Mouse (Mus musculus) heart, embryonic 10.5 days (tissue): ENCODE measurements around the gene Smarcal1. TPM values are rescaled to one million over a fixed set of nuclear protein-coding genes. Genes with fewer than 3 reads are reported as not detected.

Source experiments
- DNase-seq: peaks from one replicate; pipeline ENCODE4 v3.0.0-alpha.2; 2017; ENCODE audit warnings: low spot score
- H3K27ac ChIP-seq: fragments of 300-500 bp; sonication (generic); 2 replicates; pipeline ENCODE4 v1.5.1; 2016; ENCODE audit warnings: mild to moderate bottlenecking
- H3K27me3 ChIP-seq: fragments of 300-500 bp; sonication (generic); 2 replicates; pipeline ENCODE4 v1.6.1; 2016; ENCODE audit warnings: mild to moderate bottlenecking; ENCODE audit not compliant: poor library complexity, insufficient read depth, severe bottlenecking
- H3K36me3 ChIP-seq: fragments of 300-500 bp; sonication (generic); 2 replicates; pipeline ENCODE4 v1.6.1; 2016; ENCODE audit warnings: mild to moderate bottlenecking, moderate library complexity
- H3K4me1 ChIP-seq: fragments of 300-500 bp; sonication (generic); 2 replicates; pipeline ENCODE4 v1.6.1; 2016; ENCODE audit warnings: mild to moderate bottlenecking
- H3K4me3 ChIP-seq: fragments of 300-500 bp; sonication (generic); 2 replicates; pipeline ENCODE4 v1.5.1; 2016; ENCODE audit warnings: mild to moderate bottlenecking, moderate library complexity
- H3K9me3 ChIP-seq: fragments of 300-500 bp; sonication (generic); 2 replicates; pipeline ENCODE4 v1.6.1; 2016; ENCODE audit warnings: mild to moderate bottlenecking, moderate library complexity
- WGBS: fragments of 180-500 bp; shearing (Covaris S2); methylation state at CpG from one replicate; pipeline ENCODE4 v1.1.7; 2016; 5-methylcytosine and 5-hydroxymethylcytosine counted together
- polyA plus RNA-seq: library from polyadenylated mRNA; unstranded; fragments of >200 nt; fragmentation: Nextera tagmentation; extraction: Ambion mirVana; gene quantifications from 2 replicates; pipeline ENCODE4 v1.2.1, GENCODE M21; 2016

The Smarcal1 gene
- polyA plus RNA-seq, 1 experiment from 2014 or later = 20.9 TPM

DNA sequence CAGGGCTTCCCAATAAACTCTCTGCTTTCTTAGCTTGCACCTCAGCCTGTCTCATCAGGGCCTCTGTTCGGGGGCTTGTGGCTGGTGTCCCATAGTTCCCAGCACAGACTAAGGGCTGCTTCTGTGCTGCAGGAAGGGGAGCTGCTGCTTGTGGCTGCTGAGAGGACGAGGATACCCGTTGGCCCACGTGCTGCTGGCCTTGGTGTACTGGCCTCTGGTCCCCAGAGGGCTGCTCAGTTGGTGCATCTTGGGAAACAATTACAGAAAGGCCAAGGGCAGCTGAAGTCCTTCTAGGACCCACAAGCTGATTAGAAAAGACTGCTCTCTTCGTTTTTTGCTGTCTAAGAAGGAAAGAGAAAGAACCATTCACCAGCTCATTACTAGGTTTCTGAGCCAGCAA lies 13.2 kb downstream of the Smarcal1 start:
- Histone ChIP-seq H3K36me3 (peaks cover 79% of the 10 kb centered on the region), H3K9me3 (no peaks in the 10 kb centered on the region), H3K27ac (no peak overlapping the region), H3K4me1 (peaks cover 16% of the 10 kb centered on the region), H3K4me3 (no peak overlapping the region), H3K27me3 (no peaks in the 10 kb centered on the region)
- DNase-seq = no peak
- 80% methylated on average over 5 of the region's 5 CpGs for WGBS

DNA sequence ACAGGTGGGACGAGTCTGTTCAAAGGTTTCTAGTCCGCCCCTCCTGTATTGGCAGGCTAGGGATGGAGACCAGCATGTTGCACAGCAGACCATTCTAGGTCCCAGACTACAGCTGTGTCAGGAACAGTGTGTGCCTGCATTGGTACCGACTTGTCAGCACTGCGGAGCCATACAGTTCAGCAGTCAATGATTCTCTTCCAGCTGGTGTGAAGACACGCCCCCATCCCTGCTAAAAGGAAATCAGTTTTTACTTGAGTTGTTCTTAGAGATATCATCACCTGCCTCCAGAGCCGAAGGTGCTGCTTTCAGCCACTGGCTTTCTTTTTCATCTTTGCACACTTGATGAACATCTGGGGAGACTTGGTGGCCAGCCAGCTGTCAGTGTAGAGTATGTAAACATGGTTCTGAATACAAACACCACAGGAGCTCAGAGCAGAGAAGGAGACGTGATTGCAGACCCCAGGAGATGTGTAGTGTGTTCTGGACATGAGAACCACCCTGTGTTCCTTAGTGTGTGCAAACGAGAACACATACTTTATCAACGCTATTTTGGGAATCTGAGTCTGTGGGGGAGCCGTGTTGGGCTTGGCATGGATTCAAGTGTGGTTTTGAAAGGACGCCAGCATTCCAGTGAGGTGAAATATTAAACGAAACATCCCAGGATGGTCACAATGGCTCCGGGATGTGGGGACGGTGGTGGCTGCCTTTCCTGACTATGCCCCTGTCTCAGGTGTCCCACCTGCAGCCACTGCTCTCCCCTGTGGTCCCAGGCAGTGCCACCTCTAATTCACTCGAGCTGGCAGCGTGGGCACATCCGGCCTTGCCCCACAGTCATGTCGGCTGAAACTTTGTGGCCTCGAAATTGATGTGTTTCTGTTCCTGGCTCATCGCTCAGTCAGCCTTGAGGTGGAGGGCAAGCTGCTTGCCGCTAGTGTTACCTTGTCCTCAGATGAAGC lies 16.4 kb downstream of the Smarcal1 start:
- Histone ChIP-seq H3K27ac (peak overlapping the region; percentile 11; the same call in 1 of the 2 replicates), H3K9me3 (no peaks in the 10 kb centered on the region), H3K36me3 (peaks cover 62% of the 10 kb centered on the region), H3K27me3 (no peaks in the 10 kb centered on the region), H3K4me1 (peaks cover 28% of the 10 kb centered on the region), H3K4me3 (no peak overlapping the region)
- WGBS = 68% methylated on average over 21 of the region's 21 CpGs
- DNase-seq = no peak

DNA sequence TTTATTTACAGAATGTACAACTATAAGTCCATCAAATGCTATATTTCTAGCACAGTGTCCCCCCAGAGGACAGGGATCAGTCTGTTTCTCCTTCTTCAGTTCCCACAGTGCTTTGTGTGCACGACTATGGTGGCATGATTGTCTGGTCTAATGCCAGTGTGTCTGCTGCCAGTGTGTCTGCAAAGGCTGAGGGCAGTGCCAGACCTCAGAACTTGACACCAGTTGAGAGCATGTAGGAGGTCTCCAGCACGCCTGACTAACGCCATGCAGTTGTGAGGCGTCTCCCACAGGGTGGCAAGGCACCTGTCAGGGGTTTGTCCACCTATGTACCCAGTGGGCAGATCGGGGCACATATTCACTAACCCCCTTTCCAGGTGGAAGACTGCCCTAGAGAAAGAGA lies 17.7 kb downstream of the Smarcal1 start:
- H3K27ac ChIP-seq = 0 out of 2 replicates have a peak overlapping the region, but pooled peaks have one; percentile 52

DNA sequence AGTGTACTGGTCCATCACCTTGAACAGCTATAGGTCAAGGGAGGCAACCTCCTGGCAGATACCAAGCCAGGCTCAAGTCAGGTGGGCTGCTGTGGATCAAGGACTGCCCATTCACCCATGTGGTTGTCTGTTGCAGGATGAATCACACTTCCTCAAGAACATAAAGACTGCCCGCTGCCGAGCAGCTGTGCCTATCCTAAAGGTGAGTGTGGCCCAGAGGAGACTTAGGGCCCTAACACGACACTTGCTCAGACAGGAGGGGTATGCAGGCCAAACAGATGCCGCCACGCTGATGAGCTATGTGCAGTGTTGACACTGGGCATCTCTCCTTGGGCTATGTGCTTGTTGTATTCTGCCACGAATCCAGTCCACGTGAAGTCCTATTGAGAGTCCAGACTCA lies 18.2 kb downstream of the Smarcal1 start:
- Histone ChIP-seq H3K9me3 (no peaks in the 10 kb centered on the region), H3K27me3 (no peaks in the 10 kb centered on the region), H3K4me1 (peaks cover 28% of the 10 kb centered on the region), H3K4me3 (no peak overlapping the region), H3K27ac (0 out of 2 replicates have a peak overlapping the region, but pooled peaks have one; percentile 52), H3K36me3 (peaks cover 60% of the 10 kb centered on the region)
- 82% methylated on average over 7 of the region's 7 CpGs for WGBS
- DNase-seq = no peak

More for the DNA sequence above, 17.7 kb downstream of the Smarcal1 start:
- Histone ChIP-seq H3K4me3 (no peak overlapping the region), H3K9me3 (no peaks in the 10 kb centered on the region), H3K4me1 (peaks cover 28% of the 10 kb centered on the region), H3K36me3 (peaks cover 61% of the 10 kb centered on the region), H3K27me3 (no peaks in the 10 kb centered on the region)
- WGBS = 97% methylated on average over 5 of the region's 5 CpGs
- DNase-seq = no peak

DNA sequence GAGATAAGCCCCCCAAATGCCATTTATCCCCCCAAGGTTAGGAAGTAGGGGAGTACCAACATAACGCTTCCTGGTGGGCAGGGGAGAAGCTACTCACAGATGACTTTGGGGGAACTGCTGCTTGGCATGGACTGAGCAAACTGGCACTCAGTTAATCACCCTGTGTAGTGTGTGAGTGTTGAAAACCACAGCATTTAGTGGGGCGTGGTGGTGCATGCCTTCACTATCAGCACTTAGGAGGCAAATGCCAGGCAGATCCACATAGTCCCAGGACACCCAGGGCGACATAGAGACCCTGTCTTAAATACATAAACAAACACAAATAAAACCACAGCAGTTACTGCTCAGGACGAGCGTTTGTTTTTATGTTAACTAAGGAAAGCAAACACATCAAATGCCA lies 19.1 kb downstream of the Smarcal1 start:
- H3K4me3 ChIP-seq = no peak overlapping the region
- WGBS = 50% methylated on average over 5 of the region's 5 CpGs
- H3K4me1 ChIP-seq = peaks cover 28% of the 10 kb centered on the region
- H3K27ac ChIP-seq = peak overlapping the region; percentile 52
- peaks cover 55% of the 10 kb centered on the region for H3K36me3 ChIP-seq
- DNase-seq = no peak
- no peaks in the 10 kb centered on the region for H3K9me3 ChIP-seq
- H3K27me3 ChIP-seq = no peaks in the 10 kb centered on the region

DNA sequence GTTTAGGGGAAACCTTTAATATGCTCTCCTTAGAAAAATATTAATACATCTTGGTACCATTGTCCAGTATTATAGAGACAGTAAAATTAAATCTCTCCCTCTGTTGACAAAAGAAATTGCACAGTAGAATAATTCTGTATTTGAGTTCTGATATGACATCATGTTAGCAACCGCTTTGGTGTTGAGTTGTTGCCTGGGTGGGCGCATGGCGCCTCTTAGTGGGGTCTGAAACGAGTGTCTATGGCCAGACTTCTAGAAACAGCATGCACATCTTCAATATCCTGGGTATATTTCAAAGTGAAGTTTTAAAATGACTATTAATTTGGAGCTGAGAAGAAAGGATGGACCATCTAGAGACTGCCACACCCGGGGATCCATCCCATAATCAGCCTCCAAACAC lies 19.8 kb downstream of the Smarcal1 start:
- Histone ChIP-seq H3K36me3 (peaks cover 49% of the 10 kb centered on the region), H3K4me3 (no peak overlapping the region)
- WGBS = 84% methylated on average over 5 of the region's 5 CpGs

DNA sequence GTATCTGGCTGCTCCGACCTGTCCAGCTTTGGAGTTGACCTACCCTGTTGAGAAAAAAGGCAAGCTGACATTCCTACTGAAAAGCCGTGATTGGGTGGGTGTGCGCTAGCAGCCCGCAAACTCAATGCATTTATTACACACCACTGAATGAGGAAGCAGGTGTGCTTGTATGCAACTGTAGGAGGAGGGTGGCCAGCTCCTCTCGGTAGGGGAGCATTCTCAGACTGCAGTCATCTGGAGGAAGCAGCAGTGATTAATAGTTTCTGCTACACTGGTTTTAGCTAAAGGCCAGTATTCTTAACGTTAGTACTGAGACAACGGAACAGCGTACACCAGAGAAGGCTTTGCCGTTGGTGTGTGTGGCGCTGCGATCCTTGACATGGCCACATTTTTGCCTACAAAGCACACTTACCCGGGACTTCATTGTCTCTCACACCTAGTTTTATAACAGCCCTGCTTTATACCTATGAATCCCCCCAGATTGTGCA lies 23.2 kb downstream of the Smarcal1 start:
- Histone ChIP-seq H3K27me3 (no peaks in the 10 kb centered on the region), H3K9me3 (no peaks in the 10 kb centered on the region), H3K4me1 (peaks cover 11% of the 10 kb centered on the region), H3K36me3 (peaks cover 40% of the 10 kb centered on the region), H3K27ac (no peak overlapping the region), H3K4me3 (no peak overlapping the region)
- DNase-seq = no peak
- 88% methylated on average over 12 of the region's 12 CpGs for WGBS

More for the DNA sequence above, 19.8 kb downstream of the Smarcal1 start:
- peaks cover 28% of the 10 kb centered on the region for H3K4me1 ChIP-seq
- no peak overlapping the region for H3K27ac ChIP-seq
- no peak for DNase-seq
- H3K27me3 ChIP-seq = no peaks in the 10 kb centered on the region
- H3K9me3 ChIP-seq = no peaks in the 10 kb centered on the region

DNA sequence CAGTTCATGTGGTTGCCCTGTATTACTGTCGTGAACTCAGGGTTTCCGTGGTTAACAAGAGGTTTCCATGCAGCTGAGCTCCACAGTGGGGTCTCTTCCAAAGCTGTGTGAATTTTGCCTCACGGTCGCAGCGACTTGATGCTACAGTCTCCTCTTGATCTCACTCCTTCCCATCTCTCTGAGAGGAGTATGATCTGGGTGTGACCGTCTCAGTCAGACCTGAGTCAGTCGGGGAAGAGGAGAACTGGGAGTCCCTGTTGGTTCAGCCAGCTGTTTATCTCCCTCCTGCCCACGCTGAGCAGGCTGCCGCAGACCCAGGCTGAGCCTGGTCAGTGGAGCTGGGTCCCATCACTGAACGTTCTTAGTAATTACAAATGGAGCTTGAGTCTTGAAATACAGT lies 26.1 kb downstream of the Smarcal1 start:
- Histone ChIP-seq H3K36me3 (peaks cover 55% of the 10 kb centered on the region), H3K4me1 (no peaks in the 10 kb centered on the region), H3K9me3 (no peaks in the 10 kb centered on the region), H3K27me3 (no peaks in the 10 kb centered on the region), H3K4me3 (no peak overlapping the region), H3K27ac (no peak overlapping the region)
- 86% methylated on average over 10 of the region's 10 CpGs for WGBS
- DNase-seq = no peak

DNA sequence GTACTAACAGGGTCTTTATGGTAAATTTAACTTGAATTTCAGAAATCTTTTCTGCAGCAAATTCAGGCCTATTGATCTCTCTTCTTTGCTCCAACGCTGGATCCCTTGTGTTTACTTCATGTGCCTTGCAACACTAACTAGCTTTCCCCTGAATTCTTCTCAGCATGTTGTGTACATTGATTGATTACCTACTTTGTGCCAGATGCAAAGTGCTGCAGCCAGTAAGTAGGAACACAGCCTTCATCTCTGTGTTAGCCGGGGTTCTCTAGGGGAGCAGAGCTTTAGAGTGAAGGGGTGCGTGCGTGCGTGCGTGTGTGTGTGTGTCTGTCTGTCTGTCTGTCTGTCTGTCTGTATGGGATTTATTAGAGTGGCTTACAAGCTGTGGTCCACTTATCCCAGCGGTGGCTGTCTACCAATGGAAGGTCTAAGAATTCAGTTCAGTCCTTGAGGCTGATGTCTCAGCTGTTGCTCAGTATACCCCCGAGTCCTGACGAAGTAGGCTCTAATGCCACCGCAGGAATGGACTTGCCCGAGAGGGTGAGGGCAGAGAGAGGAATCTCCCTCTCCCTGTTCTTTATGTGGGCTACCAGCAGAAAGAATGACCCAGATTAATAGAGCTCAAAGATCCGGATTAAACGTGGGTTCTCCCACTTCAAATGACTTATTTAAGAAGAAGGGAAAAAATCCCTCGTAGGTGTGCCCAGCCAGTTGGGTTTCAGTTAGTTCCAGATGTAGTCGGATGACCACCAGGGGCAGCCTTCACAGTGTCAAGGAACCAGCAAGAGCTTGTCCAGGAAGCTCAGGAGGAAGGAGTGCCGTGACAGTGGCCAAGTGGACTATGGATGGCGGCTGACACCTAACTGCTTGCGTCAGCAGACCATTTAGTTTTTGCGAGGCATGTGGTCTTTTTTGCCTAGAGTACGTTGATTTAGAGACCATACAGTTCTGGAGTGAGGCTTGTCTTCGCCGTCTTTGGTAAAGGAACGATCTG lies 27.1 kb downstream of the Smarcal1 start:
- no peak overlapping the region for H3K27ac ChIP-seq
- H3K4me3 ChIP-seq = no peak overlapping the region
- H3K27me3 ChIP-seq = no peaks in the 10 kb centered on the region
- no peaks in the 10 kb centered on the region for H3K4me1 ChIP-seq
- DNase-seq = no peak
- H3K36me3 ChIP-seq = peaks cover 63% of the 10 kb centered on the region
- no peaks in the 10 kb centered on the region for H3K9me3 ChIP-seq
- 85% methylated on average over 23 of the region's 23 CpGs for WGBS

DNA sequence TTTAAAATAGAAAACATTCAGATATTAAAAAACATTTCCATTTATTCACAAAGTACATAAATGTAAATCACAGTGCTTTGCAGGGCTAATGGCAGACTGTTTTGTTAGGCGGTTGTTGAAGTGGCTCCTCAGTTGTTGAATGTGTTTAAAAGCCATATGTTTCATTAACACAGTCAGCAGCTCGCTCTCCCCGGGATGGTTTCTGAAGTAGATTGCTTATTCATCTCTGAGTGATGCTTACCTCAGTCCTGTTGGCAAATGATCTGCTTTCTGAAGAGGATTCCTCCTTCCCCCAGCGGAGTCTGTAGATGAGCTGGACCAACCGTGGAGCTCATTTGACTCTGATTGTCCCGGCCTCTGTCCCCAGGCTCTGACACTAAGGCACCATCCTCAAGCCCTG lies 29.1 kb downstream of the Smarcal1 start:
- Histone ChIP-seq H3K4me3 (no peak overlapping the region), H3K9me3 (no peaks in the 10 kb centered on the region), H3K27ac (no peak overlapping the region), H3K36me3 (peaks cover 71% of the 10 kb centered on the region), H3K4me1 (no peaks in the 10 kb centered on the region), H3K27me3 (no peaks in the 10 kb centered on the region)
- 88% methylated on average over 6 of the region's 6 CpGs for WGBS
- DNase-seq = no peak

DNA sequence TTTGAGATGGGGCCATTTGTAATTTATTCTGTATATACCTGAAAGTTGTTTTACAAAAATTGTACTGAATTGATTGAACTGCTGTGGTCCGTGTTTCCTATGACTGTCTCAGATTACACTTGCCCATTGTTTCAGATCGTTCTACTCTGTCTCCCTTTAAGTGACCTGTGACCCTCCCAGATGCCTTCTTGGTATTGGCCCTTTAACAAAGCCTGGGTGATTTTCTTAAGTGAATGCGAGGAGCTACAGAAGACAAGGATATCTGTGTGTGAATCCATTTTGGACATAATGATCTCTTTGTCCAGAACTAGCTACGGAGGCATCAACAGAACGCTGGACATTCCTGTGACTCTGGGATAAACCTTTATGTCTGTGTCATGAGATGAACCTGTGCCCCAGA lies 52.2 kb downstream of the Smarcal1 start:
- DNase-seq = no peak
- 59% methylated on average over 5 of the region's 5 CpGs for WGBS
- H3K27ac ChIP-seq = no peak overlapping the region

DNA sequence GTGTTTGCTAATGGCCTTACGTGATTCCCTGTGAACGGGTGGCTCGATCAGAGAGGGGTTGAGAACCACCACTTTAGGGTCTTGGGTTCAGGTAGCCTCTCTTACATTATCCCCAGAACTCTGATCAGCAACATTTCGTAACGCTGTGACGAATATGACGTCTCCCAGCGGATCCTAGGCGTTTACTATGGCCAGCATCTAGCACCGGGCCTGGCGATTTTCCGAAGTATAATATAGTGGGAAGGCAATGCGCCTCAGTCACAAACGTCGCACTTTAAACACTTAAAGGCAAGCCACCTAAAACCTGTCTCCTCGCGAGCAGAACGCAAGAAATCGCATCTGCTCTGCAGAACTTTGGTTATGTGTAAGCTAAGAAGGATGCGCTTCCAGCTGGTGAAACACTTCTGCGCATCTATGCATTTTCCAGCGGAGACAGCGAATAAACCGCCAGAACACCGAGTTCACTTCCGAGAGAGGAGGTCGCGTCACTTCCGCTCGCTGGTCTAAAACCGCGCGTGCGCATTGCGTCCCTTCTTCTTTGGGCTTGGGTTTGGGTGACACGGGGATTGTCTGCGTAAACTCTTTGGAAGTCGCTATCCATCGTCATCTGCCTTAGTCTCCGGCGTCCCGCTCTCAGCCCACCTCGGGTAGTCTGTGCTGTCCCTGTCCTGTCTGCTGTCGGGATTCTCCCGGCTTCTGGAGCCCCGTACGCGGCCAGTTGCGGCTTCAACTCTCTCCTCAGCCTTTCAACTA lies 57.8 kb downstream of the Smarcal1 start:
- Histone ChIP-seq H3K36me3 (no peaks in the 10 kb centered on the region), H3K27me3 (no peaks in the 10 kb centered on the region), H3K9me3 (no peaks in the 10 kb centered on the region), H3K27ac (peak overlapping the region; percentile 59), H3K4me3 (peak overlapping the region; percentile 56), H3K4me1 (no peaks in the 10 kb centered on the region)
- WGBS = 36% methylated on average over 49 of the region's 49 CpGs
- DNase-seq = peak; percentile 85

More for the DNA sequence above, 52.2 kb downstream of the Smarcal1 start:
- Histone ChIP-seq H3K27me3 (no peaks in the 10 kb centered on the region), H3K9me3 (no peaks in the 10 kb centered on the region), H3K4me3 (no peak overlapping the region), H3K36me3 (peaks cover 34% of the 10 kb centered on the region), H3K4me1 (no peaks in the 10 kb centered on the region)
